Mouse (Mus musculus) liver, embryonic 11.5 days (tissue): ENCODE results near the gene Ppp2r5c. TPM values are rescaled to one million over a fixed set of nuclear protein-coding genes. Genes with fewer than 3 reads are reported as not detected.

ENCODE experiments used
- ATAC-seq: fragments of 200-750 bp; cut with Nextera tagmentation; replicated peaks from 2 replicates; pipeline ENCODE4 v1.8.0; 2017; ENCODE audit warnings: moderate number of reproducible peaks, mild to moderate bottlenecking, moderate TSS enrichment, moderate library complexity; ENCODE audit not compliant: low FRiP score
- DNase-seq: peaks from one replicate; pipeline ENCODE4 v3.0.0-alpha.2; 2017; ENCODE audit warnings: low spot score
- H3K27ac ChIP-seq: fragments of 300-500 bp; sonication (generic); 2 replicates; pipeline ENCODE4 v1.5.1; 2014; ENCODE audit warnings: mild to moderate bottlenecking, low read depth, low read length, control low read depth
- H3K27me3 ChIP-seq: fragments of 300-500 bp; sonication (generic); replicated peaks from 2 replicates; pipeline ENCODE4 v1.6.1; 2014; ENCODE audit warnings: low read length, mixed read lengths; ENCODE audit not compliant: control insufficient read depth, insufficient read depth
- H3K36me3 ChIP-seq: fragments of 300-500 bp; sonication (generic); 2 replicates; pipeline ENCODE4 v1.6.1; 2014; ENCODE audit warnings: mild to moderate bottlenecking, low read length, moderate library complexity, mixed read lengths; ENCODE audit not compliant: control insufficient read depth, insufficient read depth
- H3K4me1 ChIP-seq: fragments of 300-500 bp; sonication (generic); replicated peaks from 2 replicates; pipeline ENCODE4 v1.6.1; 2014; ENCODE audit warnings: low read length, mixed read lengths; ENCODE audit not compliant: control insufficient read depth, insufficient read depth
- H3K4me2 ChIP-seq: fragments of 300-500 bp; sonication (generic); 2 replicates; pipeline ENCODE4 v1.6.1; 2014; ENCODE audit warnings: mild to moderate bottlenecking, control low read depth, moderate library complexity
- H3K4me3 ChIP-seq: fragments of 300-500 bp; sonication (generic); 2 replicates; pipeline ENCODE4 v1.5.1; 2014; ENCODE audit warnings: low read depth, low read length, control low read depth
- H3K9ac ChIP-seq: fragments of 300-500 bp; sonication (generic); 2 replicates; pipeline ENCODE4 v1.6.1; 2014; ENCODE audit warnings: low read depth, low read length, control low read depth
- H3K9me3 ChIP-seq: fragments of 300-500 bp; sonication (generic); 2 replicates; pipeline ENCODE4 v1.6.1; 2016; ENCODE audit warnings: low read length, inconsistent platforms, mixed read lengths; ENCODE audit not compliant: control insufficient read depth
- WGBS: fragments of 180-500 bp; shearing (Covaris S2); extraction: QIAGEN DNeasy Blood & Tissue Kit; methylation state at CpG from one replicate; pipeline ENCODE4 v1.1.7; 2014; 5-methylcytosine and 5-hydroxymethylcytosine counted together
- polyA plus RNA-seq: library from polyadenylated mRNA; unstranded; fragments of >200 nt; fragmentation: Nextera tagmentation; extraction: Ambion mirVana; gene quantifications from 2 replicates; pipeline ENCODE4 v1.2.1, GENCODE M21; 2014

Gene Ppp2r5c
- polyA plus RNA-seq, 1 experiment from 2014 or later: 138 TPM

GRCm38 (mm10) chr12:110540273-110540672 lies 93.4 kb downstream of the Ppp2r5c start:
- Histone ChIP-seq H3K9ac (no peak overlapping the region), H3K27ac (no peak overlapping the region), H3K27me3 (no peaks in the 10 kb centered on the region), H3K4me2 (no peak overlapping the region), H3K9me3 (no peaks in the 10 kb centered on the region), H3K36me3 (peaks cover 9% of the 10 kb centered on the region; the same call in 1 of the 2 replicates), H3K4me3 (no peak overlapping the region), H3K4me1 (0 out of 2 replicates have a peak, but pooled peaks cover 3% of the 10 kb centered on the region)
- ATAC-seq: no peak
- WGBS: 81% methylated on average over 8 of the region's 8 CpGs
- DNase-seq: no peak

GRCm38 (mm10) chr12:110541001-110541400 lies 94.1 kb downstream of the Ppp2r5c start:
- DNase-seq (no peak), ATAC-seq (no peak)
- H3K27ac ChIP-seq: no peak overlapping the region
- peaks cover 9% of the 10 kb centered on the region; the same call in 1 of the 2 replicates for H3K36me3 ChIP-seq
- no peaks in the 10 kb centered on the region for H3K9me3 ChIP-seq
- H3K9ac ChIP-seq: no peak overlapping the region
- H3K4me2 ChIP-seq: no peak overlapping the region
- H3K4me1 ChIP-seq: 0 out of 2 replicates have a peak, but pooled peaks cover 3% of the 10 kb centered on the region
- no peak overlapping the region for H3K4me3 ChIP-seq
- 91% methylated on average over 8 of the region's 8 CpGs for WGBS
- H3K27me3 ChIP-seq: no peaks in the 10 kb centered on the region

- no peaks in the 10 kb centered on the region for H3K9me3 ChIP-seq
- H3K27ac ChIP-seq: no peak overlapping the region
- H3K9ac ChIP-seq: no peak overlapping the region
- 91% methylated on average over 5 of the region's 5 CpGs for WGBS
- no peaks in the 10 kb centered on the region for H3K27me3 ChIP-seq
- no peak overlapping the region for H3K4me2 ChIP-seq
- 0 out of 2 replicates have a peak, but pooled peaks cover 6% of the 10 kb centered on the region for H3K4me1 ChIP-seq
- no peak overlapping the region for H3K4me3 ChIP-seq
- ATAC-seq (no peak), DNase-seq (no peak)
- H3K36me3 ChIP-seq: peaks cover 11% of the 10 kb centered on the region; the same call in 1 of the 2 replicates
Observed at GRCm38 (mm10) chr12:110541528-110541927, 94.6 kb downstream of the Ppp2r5c start.

- no peak overlapping the region for H3K27ac ChIP-seq
- no peak overlapping the region for H3K4me3 ChIP-seq
- H3K4me2 ChIP-seq: peak overlapping the region; percentile 13; the same call in 1 of the 2 replicates
- peaks cover 11% of the 10 kb centered on the region for H3K4me1 ChIP-seq
- no peaks in the 10 kb centered on the region for H3K27me3 ChIP-seq
- no peak overlapping the region for H3K9ac ChIP-seq
- peaks cover 22% of the 10 kb centered on the region for H3K36me3 ChIP-seq
- ATAC-seq: no peak
- WGBS: 68% methylated on average over 4 of the region's 4 CpGs
- DNase-seq: no peak
- H3K9me3 ChIP-seq: no peaks in the 10 kb centered on the region
Observed at GRCm38 (mm10) chr12:110545040-110545701, 98.3 kb downstream of the Ppp2r5c start.

GRCm38 (mm10) chr12:110547573-110547972 lies 100.7 kb downstream of the Ppp2r5c start:
- Histone ChIP-seq H3K9ac (no peak overlapping the region), H3K36me3 (peaks cover 25% of the 10 kb centered on the region), H3K4me1 (peaks cover 11% of the 10 kb centered on the region), H3K27ac (no peak overlapping the region), H3K4me3 (no peak overlapping the region), H3K27me3 (no peaks in the 10 kb centered on the region), H3K9me3 (no peaks in the 10 kb centered on the region), H3K4me2 (no peak overlapping the region)
- WGBS: 94% methylated on average over 12 of the region's 12 CpGs
- no peak for ATAC-seq
- DNase-seq: no peak

GRCm38 (mm10) chr12:110549437-110550112 lies 102.7 kb downstream of the Ppp2r5c start:
- DNase-seq: no peak
- Histone ChIP-seq H3K4me1 (peaks cover 11% of the 10 kb centered on the region), H3K9ac (no peak overlapping the region), H3K36me3 (peaks cover 38% of the 10 kb centered on the region), H3K4me3 (no peak overlapping the region), H3K27me3 (no peaks in the 10 kb centered on the region), H3K4me2 (no peak overlapping the region; the same call in 1 of the 2 replicates), H3K27ac (no peak overlapping the region; the same call in 1 of the 2 replicates), H3K9me3 (no peaks in the 10 kb centered on the region)
- WGBS: 81% methylated on average over 7 of the region's 7 CpGs
- peak; percentile 86 for ATAC-seq

GRCm38 (mm10) chr12:110550364-110550763 lies 103.4 kb downstream of the Ppp2r5c start:
- H3K36me3 ChIP-seq: peaks cover 45% of the 10 kb centered on the region

GRCm38 (mm10) chr12:110552113-110552512 lies 105.2 kb downstream of the Ppp2r5c start:
- Histone ChIP-seq H3K27me3 (no peaks in the 10 kb centered on the region), H3K9ac (no peak overlapping the region), H3K4me3 (no peak overlapping the region), H3K4me1 (peaks cover 5% of the 10 kb centered on the region), H3K27ac (no peak overlapping the region), H3K4me2 (no peak overlapping the region), H3K9me3 (no peaks in the 10 kb centered on the region), H3K36me3 (peaks cover 46% of the 10 kb centered on the region)
- WGBS: 91% methylated on average over 13 of the region's 13 CpGs
- ATAC-seq (no peak), DNase-seq (no peak)

More at GRCm38 (mm10) chr12:110550364-110550763, 103.4 kb downstream of the Ppp2r5c start:
- H3K4me3 ChIP-seq: no peak overlapping the region
- no peak overlapping the region for H3K9ac ChIP-seq
- DNase-seq (no peak), ATAC-seq (no peak)
- no peak overlapping the region for H3K27ac ChIP-seq
- no peak overlapping the region for H3K4me2 ChIP-seq
- H3K27me3 ChIP-seq: no peaks in the 10 kb centered on the region
- peaks cover 8% of the 10 kb centered on the region for H3K4me1 ChIP-seq
- no peaks in the 10 kb centered on the region for H3K9me3 ChIP-seq
- 92% methylated on average over 15 of the region's 15 CpGs for WGBS
